Mouse (Mus musculus) erythroblast, embryonic 14.5 days (primary cell): ENCODE results near the gene Gm28305. TPM values are rescaled to one million over a fixed set of nuclear protein-coding genes. Genes with fewer than 3 reads are reported as not detected.

ENCODE experiments used
- H3K27me3 ChIP-seq: 2 replicates; pipeline ENCODE4 v1.6.1; 2012; ENCODE audit warnings: inconsistent platforms; ENCODE audit not compliant: control insufficient read depth
- H3K36me3 ChIP-seq: 2 replicates; pipeline ENCODE4 v1.6.1; 2012; ENCODE audit warnings: mild to moderate bottlenecking, inconsistent platforms; ENCODE audit not compliant: control insufficient read depth
- H3K4me1 ChIP-seq: 2 replicates; pipeline ENCODE4 v1.6.1; 2012; ENCODE audit warnings: inconsistent platforms; ENCODE audit not compliant: control insufficient read depth
- H3K4me3 ChIP-seq: replicated peaks from 2 replicates; pipeline ENCODE3; 2012; ENCODE audit warnings: moderate library complexity, mild to moderate bottlenecking, inconsistent platforms
- H3K9me3 ChIP-seq: 2 replicates; pipeline ENCODE4 v1.6.1; 2012; ENCODE audit warnings: low read length, inconsistent platforms, mixed read lengths; ENCODE audit not compliant: control insufficient read depth
- GATA1 ChIP-seq: IDR thresholded peaks from 2 replicates; pipeline ENCODE4 v1.6.1; 2012; ENCODE audit warnings: low read length, inconsistent platforms, mixed read lengths
- TAL1 ChIP-seq: IDR thresholded peaks from 3 replicates; pipeline ENCODE4 v1.6.1; 2012; ENCODE audit warnings: low read length, inconsistent platforms, mixed read lengths
- polyA plus RNA-seq: library from polyadenylated mRNA; stranded (reverse); fragments of >175 nt; gene quantifications from 2 replicates; pipeline ENCODE4 v1.2.3, GENCODE M21; 2012

Gene Gm28305
- polyA plus RNA-seq, 1 experiment = not detected

- no peaks in the 10 kb centered on the region for H3K27me3 ChIP-seq
- TF ChIP-seq GATA1 (no peak), TAL1 (no peak)
- no peak overlapping the region for H3K4me3 ChIP-seq
- H3K4me1 ChIP-seq = no peaks in the 10 kb centered on the region
- H3K9me3 ChIP-seq = peaks cover 2% of the 10 kb centered on the region; the same call in 1 of the 2 replicates
- H3K36me3 ChIP-seq = no peaks in the 10 kb centered on the region
Observed at GRCm38 (mm10) chr9:104034231-104034630, 6.2 kb upstream of the Gm28305 start.

GRCm38 (mm10) chr9:104034718-104035117, 5.7 kb upstream of the Gm28305 start:
- Histone ChIP-seq H3K27me3 (no peaks in the 10 kb centered on the region), H3K4me3 (no peak overlapping the region), H3K9me3 (peaks cover 2% of the 10 kb centered on the region; the same call in 1 of the 2 replicates), H3K36me3 (no peaks in the 10 kb centered on the region), H3K4me1 (no peaks in the 10 kb centered on the region)
- TF ChIP-seq GATA1 (no peak), TAL1 (no peak)

DNA sequence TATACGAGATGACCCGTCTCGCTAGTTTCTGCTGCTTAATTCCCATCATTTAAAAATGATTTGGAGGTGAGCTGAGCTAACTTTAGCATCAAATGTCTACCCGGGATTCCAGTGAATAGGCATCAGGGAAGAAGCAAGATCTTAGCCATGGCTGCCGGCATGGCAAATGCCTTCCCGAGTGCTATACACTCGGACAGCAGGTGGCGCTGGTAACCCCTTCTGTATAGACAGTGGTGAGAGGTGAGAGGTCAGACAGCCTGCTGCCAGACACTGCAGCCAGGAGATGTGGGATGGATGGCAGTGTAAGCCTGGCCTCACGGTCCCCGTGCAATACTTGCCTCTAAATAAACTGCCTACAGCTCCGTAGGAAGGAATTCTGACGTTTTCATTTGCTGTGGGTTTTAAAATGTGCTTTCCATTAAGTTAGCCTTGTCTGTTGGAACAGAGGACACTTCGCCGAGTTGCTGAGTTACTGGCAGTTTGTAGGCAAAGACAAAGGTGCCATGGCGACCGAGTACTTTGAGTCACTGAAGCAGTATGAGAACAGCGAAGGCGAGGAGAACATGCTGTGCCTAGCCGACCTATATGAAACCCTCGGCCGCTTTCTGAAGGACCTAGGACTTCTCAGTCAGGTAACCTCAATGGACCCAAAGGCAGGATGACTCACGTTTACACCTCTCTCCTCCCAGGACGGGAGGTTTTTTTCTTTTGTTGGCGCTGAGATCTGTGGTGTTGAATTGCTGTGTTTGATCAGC, 5.0 kb upstream of the Gm28305 start:
- H3K4me3 ChIP-seq = no peak overlapping the region
- peaks cover 2% of the 10 kb centered on the region; the same call in 1 of the 2 replicates for H3K9me3 ChIP-seq
- no peaks in the 10 kb centered on the region for H3K36me3 ChIP-seq
- H3K4me1 ChIP-seq = no peaks in the 10 kb centered on the region
- no peak for TF ChIP-seq TAL1
- no peak for TF ChIP-seq GATA1
- no peaks in the 10 kb centered on the region for H3K27me3 ChIP-seq

DNA sequence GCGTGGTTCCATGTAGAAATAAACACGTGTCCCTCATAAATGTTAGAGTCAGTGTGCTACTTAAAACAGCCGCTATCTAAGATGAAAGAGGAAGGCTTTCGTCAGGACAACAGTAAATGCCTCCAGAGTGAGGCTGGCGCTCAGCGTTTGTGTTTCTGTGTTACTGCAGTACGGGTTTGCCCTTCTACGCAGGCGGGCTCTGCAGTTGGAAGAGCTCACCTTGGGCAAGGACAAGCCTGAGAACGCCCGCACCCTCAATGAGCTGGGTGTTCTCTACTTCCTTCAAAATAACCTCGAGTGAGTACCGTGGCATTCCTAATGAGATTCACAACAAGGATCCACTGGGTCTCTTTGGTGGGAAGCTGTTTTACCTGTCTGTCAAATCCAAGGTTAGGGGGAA, 2.2 kb upstream of the Gm28305 start:
- no peaks in the 10 kb centered on the region for H3K4me1 ChIP-seq
- no peak overlapping the region for H3K4me3 ChIP-seq
- H3K36me3 ChIP-seq = 0 out of 2 replicates have a peak, but pooled peaks cover 2% of the 10 kb centered on the region
- no peaks in the 10 kb centered on the region for H3K9me3 ChIP-seq
- TF ChIP-seq GATA1 (no peak), TAL1 (no peak)
- H3K27me3 ChIP-seq = no peaks in the 10 kb centered on the region

GRCm38 (mm10) chr9:104039031-104039695, 1.3 kb upstream of the Gm28305 start:
- Histone ChIP-seq H3K36me3 (0 out of 2 replicates have a peak, but pooled peaks cover 2% of the 10 kb centered on the region), H3K4me3 (no peak overlapping the region), H3K27me3 (no peaks in the 10 kb centered on the region), H3K9me3 (no peaks in the 10 kb centered on the region), H3K4me1 (no peaks in the 10 kb centered on the region)
- TF ChIP-seq TAL1 = no peak
- TF ChIP-seq GATA1 = no peak

- TF ChIP-seq GATA1 (no peak), TAL1 (no peak)
- Histone ChIP-seq H3K9me3 (no peaks in the 10 kb centered on the region), H3K27me3 (no peaks in the 10 kb centered on the region), H3K4me3 (no peak overlapping the region), H3K36me3 (0 out of 2 replicates have a peak, but pooled peaks cover 2% of the 10 kb centered on the region), H3K4me1 (no peaks in the 10 kb centered on the region)
Observed at GRCm38 (mm10) chr9:104039742-104040141, 720 bp upstream of the Gm28305 start.

DNA sequence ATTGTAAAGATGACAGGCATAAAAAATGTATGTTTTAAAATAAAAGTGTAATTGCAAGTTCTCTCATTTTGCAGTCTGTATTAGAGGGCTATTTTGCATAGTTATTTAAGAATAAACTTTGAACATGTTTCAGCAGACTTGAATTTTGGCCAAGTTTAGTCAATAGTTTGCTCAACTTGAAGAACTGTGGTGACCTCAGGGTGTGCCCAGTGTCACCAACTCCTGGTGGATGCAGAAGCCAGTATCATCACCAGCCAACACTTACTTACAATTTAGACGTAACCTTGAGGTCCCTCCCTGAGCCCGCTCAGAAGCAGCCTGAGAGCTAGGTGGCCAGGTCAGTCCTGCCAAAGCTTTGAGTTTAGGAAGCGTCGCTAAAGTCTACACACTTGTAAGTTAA, 3.2 kb downstream of the Gm28305 start:
- no peak for TF ChIP-seq GATA1
- TF ChIP-seq TAL1 = no peak
- H3K36me3 ChIP-seq = peaks cover 26% of the 10 kb centered on the region

GRCm38 (mm10) chr9:104051028-104051427, 10.6 kb downstream of the Gm28305 start:
- no peaks in the 10 kb centered on the region for H3K9me3 ChIP-seq
- TF ChIP-seq GATA1 = no peak
- TF ChIP-seq TAL1 = no peak
- no peaks in the 10 kb centered on the region for H3K4me1 ChIP-seq
- peaks cover 85% of the 10 kb centered on the region for H3K36me3 ChIP-seq
- no peaks in the 10 kb centered on the region for H3K27me3 ChIP-seq
- no peak overlapping the region for H3K4me3 ChIP-seq

More for the DNA sequence above, 3.2 kb downstream of the Gm28305 start:
- H3K4me3 ChIP-seq = no peak overlapping the region
- H3K4me1 ChIP-seq = no peaks in the 10 kb centered on the region
- no peaks in the 10 kb centered on the region for H3K27me3 ChIP-seq
- no peaks in the 10 kb centered on the region for H3K9me3 ChIP-seq

DNA sequence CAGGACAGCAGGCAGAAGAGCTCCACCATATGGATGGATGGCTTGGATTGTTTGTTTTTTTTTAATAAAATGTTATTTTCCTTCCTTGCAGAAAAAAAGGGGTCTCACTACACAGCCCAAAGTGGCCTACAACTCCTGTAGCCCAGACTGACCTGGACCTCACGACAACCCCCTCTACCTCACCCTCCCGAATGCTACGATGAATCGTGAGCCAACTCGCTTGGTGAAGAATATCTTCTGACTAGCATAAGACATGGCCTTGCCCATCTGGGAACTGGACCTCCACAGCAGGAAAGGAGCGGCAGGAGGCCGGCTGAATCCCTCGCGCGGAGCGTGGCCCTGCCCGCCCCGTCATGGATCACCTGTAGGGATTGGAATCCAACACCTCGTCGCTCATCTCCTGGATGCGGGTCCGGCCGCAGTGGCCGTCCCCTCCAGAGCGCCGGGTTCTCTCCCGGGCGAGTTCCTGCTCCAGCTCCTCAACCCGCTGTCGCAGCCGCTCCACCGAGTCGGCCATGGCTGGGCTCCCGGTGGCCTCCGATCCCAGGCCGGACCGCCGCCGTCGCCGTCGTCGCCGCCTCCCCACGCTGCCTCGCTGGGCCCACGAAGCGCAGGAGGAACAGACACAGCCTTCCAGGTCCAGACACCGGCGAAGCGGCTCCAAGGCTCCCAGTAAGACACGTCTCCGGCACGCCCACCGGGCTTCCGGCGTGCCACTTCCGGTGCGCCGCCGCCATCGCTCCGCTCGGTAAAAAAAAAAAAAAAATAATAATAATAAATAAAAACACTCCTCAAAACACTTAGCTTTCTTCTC, 22.2 kb downstream of the Gm28305 start, which contains the start of gene Uba5:
Uba5 (minus strand) TSS at position 705 of the 814 bp plus-strand sequence.
- H3K36me3 ChIP-seq = peaks cover 18% of the 10 kb centered on the region
- H3K4me1 ChIP-seq = peaks cover 26% of the 10 kb centered on the region
- no peaks in the 10 kb centered on the region for H3K9me3 ChIP-seq
- H3K4me3 ChIP-seq = peak within 1 kb of the TSS; percentile 90
- TF ChIP-seq GATA1 (no peak), TAL1 (no peak)
- H3K27me3 ChIP-seq = no peaks in the 10 kb centered on the region
